Mouse (Mus musculus) urinary bladder, postnatal 10 days (tissue): ENCODE measurements at regions not wholly inside any gene's neighbourhood (a gene's known extent, or its start where the extent isn't known, plus 50 kb on each side); places are given as distances from the start of the nearest gene placed in this dataset.

ENCODE experiments used
- DNase-seq: peaks from one replicate; pipeline ENCODE4 v3.0.0; 2022; ENCODE audit warnings: low spot score

- no peak for DNase-seq
Measured at GRCm38 (mm10) chr13:42590415-42590814, 90.0 kb upstream of the Phactr1 start.

GRCm38 (mm10) chr13:42592945-42593344 is 87.5 kb upstream of the Phactr1 start:
- no peak for DNase-seq

GRCm38 (mm10) chr13:42593488-42594170 is 86.8 kb upstream of the Phactr1 start:
- no peak for DNase-seq

- no peak for DNase-seq
Measured at GRCm38 (mm10) chr13:42595180-42595579, 85.2 kb upstream of the Phactr1 start.

- DNase-seq: no peak
Measured at GRCm38 (mm10) chr13:42597781-42598180, 82.6 kb upstream of the Phactr1 start.

- no peak for DNase-seq
Measured at GRCm38 (mm10) chr13:42603308-42603707, 77.1 kb upstream of the Phactr1 start.

GRCm38 (mm10) chr13:42607735-42608134 is 72.7 kb upstream of the Phactr1 start:
- DNase-seq: no peak

- no peak for DNase-seq
Measured at GRCm38 (mm10) chr13:42608963-42609362, 71.5 kb upstream of the Phactr1 start.

- no peak for DNase-seq
Measured at GRCm38 (mm10) chr13:42613326-42613725, 67.1 kb upstream of the Phactr1 start.

GRCm38 (mm10) chr13:42615826-42616225 is 64.6 kb upstream of the Phactr1 start:
- no peak for DNase-seq

- no peak for DNase-seq
Measured at GRCm38 (mm10) chr13:42617225-42617624, 63.2 kb upstream of the Phactr1 start.

GRCm38 (mm10) chr13:42617844-42618243 is 62.6 kb upstream of the Phactr1 start:
- no peak for DNase-seq

- DNase-seq: no peak
Measured at GRCm38 (mm10) chr13:42619555-42620280, 60.7 kb upstream of the Phactr1 start.

GRCm38 (mm10) chr13:42623491-42623890 is 56.9 kb upstream of the Phactr1 start:
- DNase-seq: no peak
